9 mouse cellular contexts compared by ENCODE assay signal in genomic region chr16:91269468-91270211, GRCm38 (mm10). TPM values are rescaled to one million over a fixed set of nuclear protein-coding genes. Genes with fewer than 3 reads are reported as not detected.
A peak's percentile ranks its signal among the peaks of the same experiment; 100 is the strongest.
DNase-seq lines count a peak whose midpoint lies in the region; ATAC-seq lines count a peak whose summit lies in the region.
"Had no signal": no experiment of that assay in that cellular context is flagged by ENCODE, and none has a peak within 500 bp of the region (broad histone marks: within the 10 kb centered on the region; RNA-seq: fewer than 3 reads in every experiment).

Olig1 (plus strand) TSS chr16:91269772.

- peaks cover 26% of the 10 kb centered on the region for H3K4me1 ChIP-seq in hindbrain, embryonic 10.5 days (replicated peaks)
- peaks cover 9% of the 10 kb centered on the region for H3K4me1 ChIP-seq in lung, embryonic 16.5 days (replicated peaks; ENCODE audit: control insufficient read depth, insufficient read depth, low read length)

- peak; percentile 87 for ATAC-seq in lung, embryonic 16.5 days (ENCODE audit: low read depth)

- H3K27me3 ChIP-seq in hindbrain, embryonic 10.5 days (ENCODE audit: insufficient read depth, poor library complexity, severe bottlenecking), result peaks cover 100% of the 10 kb centered on the region
- H3K27me3 ChIP-seq in lung, embryonic 16.5 days (ENCODE audit: control insufficient read depth, insufficient read depth, low read depth, low read length), result peaks cover 75% of the 10 kb centered on the region

- H3K9me3 ChIP-seq in hindbrain, embryonic 10.5 days, result no peaks in the 10 kb centered on the region
- H3K9me3 ChIP-seq in lung, embryonic 16.5 days (ENCODE audit: control insufficient read depth, low read length), result no peaks in the 10 kb centered on the region

- H3K27ac ChIP-seq in hindbrain, embryonic 10.5 days, result no peak within 1 kb of the TSS
- no peak within 1 kb of the TSS for H3K27ac ChIP-seq in lung, embryonic 16.5 days (ENCODE audit: low read length)

- no peak within 1 kb of the TSS for H3K9ac ChIP-seq in lung, embryonic 16.5 days (ENCODE audit: low read length)

- peak within 1 kb of the TSS; percentile 71 for H3K4me2 ChIP-seq in lung, embryonic 16.5 days (ENCODE audit: low read depth, low read length)

- under 1% methylated on average over 64 of the region's 64 CpGs for WGBS in hindbrain, embryonic 10.5 days
- under 1% methylated on average over 64 of the region's 64 CpGs for WGBS in lung, embryonic 16.5 days

- DNase-seq in WW6 (ENCODE audit: low read depth, low spot score), result peak; percentile 78
- peak; percentile 21 for DNase-seq in cerebellum, adult 8-10 months
- DNase-seq in frontal cortex, postnatal 10 days (ENCODE audit: low spot score in 2 of 2), result peak; percentile 67 to 79
- peak; percentile 70 for DNase-seq in hindbrain, embryonic 10.5 days (ENCODE audit: low spot score)
- DNase-seq in layer of hippocampus, postnatal 25 days (ENCODE audit: extremely low spot score in 1 of 2, low spot score in 1 of 2), result peak; percentile 41 to 56
- peak; percentile 90 for DNase-seq in right cerebral cortex, adult 18-20 months
- no peak for DNase-seq in spleen, postnatal 4 days (ENCODE audit: low spot score in 2 of 2)

- H3K4me3 ChIP-seq in hindbrain, embryonic 10.5 days, result peak within 1 kb of the TSS; percentile 54
- H3K4me3 ChIP-seq in lung, embryonic 16.5 days (ENCODE audit: low read length), result peak within 1 kb of the TSS; percentile 42

- H3K36me3 ChIP-seq in hindbrain, embryonic 10.5 days, result no peaks in the 10 kb centered on the region
- H3K36me3 ChIP-seq in lung, embryonic 16.5 days (ENCODE audit: control insufficient read depth, insufficient read depth, low read length), result no peaks in the 10 kb centered on the region

RNA-seq across cellular contexts. Expression of gene Olig1, which starts in this region (rescaled TPM):
- polyA plus RNA-seq in hindbrain, embryonic 10.5 days (2016; fragmentation: Nextera tagmentation; extraction: Ambion mirVana), result 1.4 and 1.5 TPM in 2 replicates
- 100 to 1,000 TPM; 160 to 181 TPM for total RNA-seq in layer of hippocampus, postnatal 25 days (2021)
- 0.40 TPM in 1 of 2 replicates, not detected in the other for polyA plus RNA-seq in lung, embryonic 16.5 days (2015; fragmentation: Nextera tagmentation; extraction: Ambion mirVana)
- polyA plus RNA-seq: spleen, adult 2 months had no signal

Comparison
In these comparisons a context has a peak if more than half of its experiments do, and no peak if none do; other contexts are left out.
1. Peak in ATAC-seq, H3K4me3 ChIP-seq and H3K4me2 ChIP-seq in lung, embryonic 16.5 days; RNA of the gene not detected or under 1 TPM.
2. DNase-seq: peak in WW6 (single experiment), cerebellum, adult 8-10 months (single experiment), frontal cortex, postnatal 10 days (2 of 2), hindbrain, embryonic 10.5 days (single experiment), layer of hippocampus, postnatal 25 days (2 of 2) and right cerebral cortex, adult 18-20 months (single experiment); none in spleen, postnatal 4 days (0 of 2).